Mouse (Mus musculus) embryonic fibroblast, embryonic 13.5 days (primary cell): ENCODE measurements around the gene Olfr596.

Source experiments
- CTCF ChIP-seq: IDR thresholded peaks from 2 replicates; pipeline ENCODE4 v1.5.1; 2011; ENCODE audit warnings: mild to moderate bottlenecking, control low read depth, low read length, moderate library complexity, borderline replicate concordance; ENCODE audit not compliant: insufficient read depth
- POLR2A ChIP-seq: IDR thresholded peaks from 2 replicates; pipeline ENCODE4 v1.6.1; 2011; ENCODE audit warnings: low read depth, mild to moderate bottlenecking, control low read depth, low read length, moderate library complexity

DNA sequence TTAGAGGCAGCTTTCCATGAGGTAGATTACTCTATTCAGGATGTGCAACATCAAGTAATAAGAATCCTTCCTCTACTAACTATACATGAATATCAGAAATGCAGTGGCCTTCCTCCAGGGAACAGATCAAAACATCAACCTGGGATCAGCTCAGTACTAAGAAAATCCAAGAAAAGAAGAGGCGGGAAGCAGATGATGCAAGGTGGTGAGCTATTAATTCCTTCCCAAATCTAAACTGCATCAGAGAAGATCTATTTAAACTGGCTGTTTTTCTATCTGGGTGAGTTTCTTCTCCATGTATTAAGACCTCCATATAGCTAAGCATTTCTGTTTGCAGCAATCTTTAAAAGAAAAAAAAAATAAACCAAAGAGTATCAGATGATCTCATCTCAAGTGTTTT, 30.2 kb downstream of the Olfr596 start, which contains the start of gene Olfr599:
- TF ChIP-seq POLR2A (no peak), CTCF (no peak)
